Mouse (Mus musculus) T-helper 17 cell (primary cell): ENCODE measurements around the gene Bmpr1a.

Experiments
- in situ Hi-C, 2 experiments: fragments of 300-600 bp; cut with MboI, MseI; formaldehyde crosslinking; loops; 1 replicate in 1 of 2; 2 replicates in 1 of 2; pipeline ENCODE4 v1.15.1; 2025; ENCODE audit warnings: high pct_unique_total_duplicates in 2 of 2

The Bmpr1a gene

DNA sequence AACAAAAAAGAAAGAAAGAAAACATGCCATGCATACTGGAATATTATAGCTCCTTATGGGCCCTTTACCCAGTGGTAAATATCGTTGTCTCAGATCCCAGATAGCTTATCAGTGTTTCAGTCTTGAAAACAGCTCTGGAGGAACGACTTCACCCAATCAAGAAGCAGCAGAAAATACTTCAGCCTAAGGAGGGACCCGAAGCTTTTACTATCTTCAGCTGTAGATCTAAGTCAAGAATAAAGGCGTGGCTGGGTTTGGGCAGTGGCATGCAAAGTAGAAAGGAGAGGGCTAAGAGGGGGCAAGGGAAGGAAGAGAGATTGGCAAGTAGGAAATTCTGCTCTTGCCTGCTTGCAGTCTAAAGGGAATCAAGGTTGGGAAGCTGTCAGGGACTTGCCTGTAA lies 141.0 kb downstream of the Bmpr1a start:
- in situ Hi-C loops = loop anchor here in 1 of 2 experiments (25.0 kb wide), 1 partner anchor 275 kb away; the partner anchor contains the start of gene Anxa8
